Mouse (Mus musculus): ENCODE results near the gene Atxn1. TPM values are rescaled to one million over a fixed set of nuclear protein-coding genes. Genes with fewer than 3 reads are reported as not detected.

Gene Atxn1
- total and polyA plus RNA-seq, 3 experiments = 8.0 to 13.1 (median 9.7) TPM

GRCm38 (mm10) chr13:45628341-45628740 is 336.5 kb downstream of the Atxn1 start:
- in situ Hi-C loops (cut with MboI; ENCODE audit: low pct_ligation_motif_present, low pct_unique_long_range_greater_than_20kb, low sequenced_read_pairs) = no loop called here
- no peak overlapping the region for H3K4me2 ChIP-seq (ENCODE audit: insufficient read depth, low read depth, poor library complexity, severe bottlenecking)

GRCm38 (mm10) chr13:45627206-45627751 is 337.5 kb downstream of the Atxn1 start:
- H3K4me2 ChIP-seq (ENCODE audit: insufficient read depth, low read depth, poor library complexity, severe bottlenecking) = no peak overlapping the region
- no peak overlapping the region for H3K4me3 ChIP-seq (replicated peaks in 1 of 3; ENCODE audit: low read depth in 2 of 3, low read length in 2 of 3, poor library complexity in 1 of 3)
- peaks cover 6 to 83% of the 10 kb centered on the region in 2 experiments for H3K36me3 ChIP-seq (replicated peaks in 1 of 2; ENCODE audit: control insufficient read depth in 1 of 2, insufficient read depth in 1 of 2, low read length in 1 of 2)
- H3K9ac ChIP-seq (ENCODE audit: insufficient read depth, low read depth) = no peak overlapping the region
- H3K27me3 ChIP-seq (replicated peaks) = no peaks in the 10 kb centered on the region
- no peaks in the 10 kb centered on the region for H3K79me2 ChIP-seq (replicated peaks; ENCODE audit: control insufficient read depth, extremely low read depth, insufficient read depth, poor library complexity, severe bottlenecking)
- TF ChIP-seq USF2 (conservative IDR thresholded peaks at IDR 0.05; ENCODE audit: low read depth, low read length) = no peak
- in situ Hi-C loops (cut with MboI; ENCODE audit: low pct_ligation_motif_present, low pct_unique_long_range_greater_than_20kb, low sequenced_read_pairs) = no loop called here
- no peak overlapping the region for H3K27ac ChIP-seq (ENCODE audit: insufficient read depth, low read depth)
- DNase-seq (ENCODE audit: extremely low read depth) = no peak
- dilution Hi-C loops (cut with MboI; ENCODE audit: extremely low pct_ligation_motif_present, extremely low pct_unique_long_range_greater_than_20kb, low sequenced_read_pairs) = no loop called here
- peaks cover 9% of the 10 kb centered on the region for H3K9me3 ChIP-seq (replicated peaks; ENCODE audit: low read length)
- peaks cover 0 to 15% of the 10 kb centered on the region in 2 experiments; a peak in 2 of 4 replicates for H3K4me1 ChIP-seq (ENCODE audit: control insufficient read depth in 1 of 2, insufficient read depth in 2 of 2)

More at GRCm38 (mm10) chr13:45628341-45628740, 336.5 kb downstream of the Atxn1 start:
- Histone ChIP-seq H3K9ac (ENCODE audit: insufficient read depth, low read depth) (no peak overlapping the region), H3K9me3 (replicated peaks; ENCODE audit: low read length) (peaks cover 9% of the 10 kb centered on the region), H3K27me3 (replicated peaks) (no peaks in the 10 kb centered on the region), H3K4me3 (replicated peaks in 1 of 3; ENCODE audit: low read depth in 2 of 3, low read length in 2 of 3, poor library complexity in 1 of 3) (no peak overlapping the region), H3K79me2 (replicated peaks; ENCODE audit: control insufficient read depth, extremely low read depth, insufficient read depth, poor library complexity, severe bottlenecking) (no peaks in the 10 kb centered on the region), H3K36me3 (replicated peaks in 1 of 2; ENCODE audit: control insufficient read depth in 1 of 2, insufficient read depth in 1 of 2, low read length in 1 of 2) (peaks cover 6 to 76% of the 10 kb centered on the region in 2 experiments), H3K4me1 (ENCODE audit: control insufficient read depth in 1 of 2, insufficient read depth in 2 of 2) (peaks cover 0 to 15% of the 10 kb centered on the region in 2 experiments; a peak in 2 of 4 replicates), H3K27ac (ENCODE audit: insufficient read depth, low read depth) (no peak overlapping the region)
- no peak for DNase-seq (ENCODE audit: extremely low read depth)
- dilution Hi-C loops (cut with MboI; ENCODE audit: extremely low pct_ligation_motif_present, extremely low pct_unique_long_range_greater_than_20kb, low sequenced_read_pairs) = no loop called here
- TF ChIP-seq ETS1 (conservative IDR thresholded peaks at IDR 0.05; ENCODE audit: low read depth, low read length) (no peak), ZMIZ1 (IDR thresholded peaks at IDR 0.05; ENCODE audit: low read depth, low read length) (no peak), RAD21 (IDR thresholded peaks at IDR 0.05; ENCODE audit: low read depth, low read length) (no peak), MAFK (IDR thresholded peaks at IDR 0.05; ENCODE audit: insufficient replicate concordance, low read length) (no peak), MEF2A (IDR thresholded peaks at IDR 0.05; ENCODE audit: borderline replicate concordance, low read depth, low read length) (no peak), BHLHE40 (IDR thresholded peaks at IDR 0.05; ENCODE audit: low read depth, low read length) (no peak), POLR2A (IDR thresholded peaks at IDR 0.05; ENCODE audit: low read depth, low read length) (no peak), UBTF (IDR thresholded peaks at IDR 0.05; ENCODE audit: low read depth, low read length) (no peak)

- no peak for TF ChIP-seq KAT2A (IDR thresholded peaks at IDR 0.05; ENCODE audit: insufficient replicate concordance, low read length)
- no peak for TF ChIP-seq CHD1 (IDR thresholded peaks at IDR 0.05; ENCODE audit: low read depth, low read length)
- TF ChIP-seq ZNF384 (IDR thresholded peaks at IDR 0.05; ENCODE audit: low read depth, low read length) = no peak
- TF ChIP-seq POLR2AphosphoS2 (IDR thresholded peaks at IDR 0.05; ENCODE audit: low read depth, low read length) = no peak
- TF ChIP-seq IRF4 (IDR thresholded peaks at IDR 0.05; ENCODE audit: low read depth, low read length) = no peak
- no peak for TF ChIP-seq MYC (IDR thresholded peaks at IDR 0.05; ENCODE audit: low read depth, low read length)
- TF ChIP-seq GABPA (IDR thresholded peaks at IDR 0.05; ENCODE audit: insufficient replicate concordance, low read depth, low read length) = no peak
- TF ChIP-seq EP300 (IDR thresholded peaks at IDR 0.05; ENCODE audit: low read length) = no peak
- no peak for TF ChIP-seq ELF1 (IDR thresholded peaks at IDR 0.05; ENCODE audit: low read depth, low read length)
- no peak for TF ChIP-seq TBP (conservative IDR thresholded peaks at IDR 0.05; ENCODE audit: low read depth, low read length)
- no peak for TF ChIP-seq E2F4 (IDR thresholded peaks at IDR 0.05; ENCODE audit: insufficient replicate concordance, low read depth, low read length)
- dilution Hi-C loops (cut with MboI; ENCODE audit: extremely low pct_ligation_motif_present, extremely low pct_unique_long_range_greater_than_20kb, low sequenced_read_pairs) = no loop called here
Observed at GRCm38 (mm10) chr13:45625740-45626139, 339.1 kb downstream of the Atxn1 start.

More at GRCm38 (mm10) chr13:45625740-45626139, 339.1 kb downstream of the Atxn1 start:
- Histone ChIP-seq H3K27ac (ENCODE audit: insufficient read depth, low read depth) (no peak overlapping the region), H3K4me2 (ENCODE audit: insufficient read depth, low read depth, poor library complexity, severe bottlenecking) (no peak overlapping the region), H3K79me2 (replicated peaks; ENCODE audit: control insufficient read depth, extremely low read depth, insufficient read depth, poor library complexity, severe bottlenecking) (no peaks in the 10 kb centered on the region), H3K27me3 (replicated peaks) (no peaks in the 10 kb centered on the region), H3K4me3 (replicated peaks in 1 of 3; ENCODE audit: low read depth in 2 of 3, low read length in 2 of 3, poor library complexity in 1 of 3) (no peak overlapping the region), H3K36me3 (replicated peaks in 1 of 2; ENCODE audit: control insufficient read depth in 1 of 2, insufficient read depth in 1 of 2, low read length in 1 of 2) (peaks cover 16 to 86% of the 10 kb centered on the region in 2 experiments), H3K9me3 (replicated peaks; ENCODE audit: low read length) (peaks cover 9% of the 10 kb centered on the region), H3K9ac (ENCODE audit: insufficient read depth, low read depth) (no peak overlapping the region), H3K4me1 (ENCODE audit: control insufficient read depth in 1 of 2, insufficient read depth in 2 of 2) (peaks cover 0 to 10% of the 10 kb centered on the region in 2 experiments; a peak in 2 of 4 replicates)
- in situ Hi-C loops (cut with MboI; ENCODE audit: low pct_ligation_motif_present, low pct_unique_long_range_greater_than_20kb, low sequenced_read_pairs) = no loop called here
- no peak for DNase-seq (ENCODE audit: extremely low read depth)
